Mouse (Mus musculus) embryonic stem cell, embryonic (primary cell): Measurements from ENCODE around the gene Poldip3.

Experiments used
- CTCF ChIA-PET, 4 experiments: fragments of 300-600 bp in 2 of 4; fragments of 350-600 bp in 2 of 4; sonication (Branson Sonifier 250); formaldehyde crosslinking; loops; one replicate each; lab custom pipeline; 2022; ENCODE audit warnings: inconsistent platforms in 2 of 4; lab: Charles Lee
- POLR2A ChIA-PET, 4 experiments: fragments of 300-600 bp in 2 of 4; fragments of 350-600 bp in 2 of 4; sonication (Branson Sonifier 250); formaldehyde crosslinking; loops; one replicate each; lab custom pipeline; 2022; ENCODE audit warnings: antibody characterized with exemption in 4 of 4, inconsistent platforms in 1 of 4; lab: Charles Lee

The Poldip3 gene

GRCm38 (mm10) chr15:83155672-83156419 is 6.7 kb upstream of the Poldip3 start:
- ChIA-PET POLR2A (interaction anchor here in 3 of 4 experiments (0.6 to 30.6 kb wide), 28 partner anchors 5 to 1792 kb away, joined by 3 to 611 read pairs (median 5); partner anchors contain the start of genes Cyb5r3 (in 2 of the 3), Poldip3 (in 2 of the 3) and Csdc2 (in 1 of the 3)), CTCF (interaction anchor here in 2 of 4 experiments (0.6 to 0.7 kb wide), 3 partner anchors 16 to 1038 kb away, joined by 3 to 4 read pairs (median 3); no protein-coding TSS in a partner anchor)

GRCm38 (mm10) chr15:83154309-83154708 is 5.1 kb upstream of the Poldip3 start:
- CTCF ChIA-PET: no interaction called here
- POLR2A ChIA-PET: interaction anchor here in 2 of 4 experiments (7.2 to 7.5 kb wide), 2 partner anchors 16 to 19 kb away, joined by 578 to 611 read pairs; partner anchors contain the start of gene Cyb5r3 (in 2 of the 2)

GRCm38 (mm10) chr15:83150694-83151093 is 1.5 kb upstream of the Poldip3 start:
- ChIA-PET POLR2A (interaction anchor here (0.6 to 7.5 kb wide), 78 partner anchors 8 to 1039 kb away, joined by 3 to 611 read pairs (median 14); partner anchors contain the start of genes Cyb5r3 (in 3 of the 4), Rrp7a (in 3 of the 4), A4galt (in 2 of the 4) and Serhl (in 1 of the 4)), CTCF (no interaction called here)

GRCm38 (mm10) chr15:83150073-83150442 is 874 bp upstream of the Poldip3 start:
- ChIA-PET CTCF (interaction anchor here in 2 of 4 experiments (0.7 to 2.1 kb wide), 7 partner anchors 8 to 182 kb away, joined by 3 to 9 read pairs (median 4); partner anchors contain the start of gene Cyb5r3 (in 1 of the 2)), POLR2A (interaction anchor here (0.6 to 7.5 kb wide), 332 partner anchors 8 to 1339 kb away, joined by 3 to 611 read pairs (median 6); partner anchors contain the start of genes A4galt (in 4 of the 4), Cyb5r3 (in 4 of the 4), Rrp7a (in 4 of the 4) and Ndufa6 (in 3 of the 4))

GRCm38 (mm10) chr15:83148801-83149195 is 386 bp downstream of the Poldip3 start:
- CTCF ChIA-PET: interaction anchor here in 3 of 4 experiments (0.5 to 2.1 kb wide), 10 partner anchors 9 to 238 kb away, joined by 3 to 9 read pairs (median 3); no protein-coding TSS in a partner anchor
- POLR2A ChIA-PET: interaction anchor here (0.6 to 7.5 kb wide), 348 partner anchors 9 to 1840 kb away, joined by 3 to 611 read pairs (median 6); partner anchors contain the start of genes A4galt (in 4 of the 4), Cyb5r3 (in 4 of the 4), Rrp7a (in 4 of the 4) and Naga (in 3 of the 4)

GRCm38 (mm10) chr15:83148395-83148794 is 789 bp downstream of the Poldip3 start:
- CTCF ChIA-PET: interaction anchor here in 3 of 4 experiments (1.0 to 2.1 kb wide), 4 partner anchors 9 to 54 kb away, joined by 3 to 9 read pairs (median 3); no protein-coding TSS in a partner anchor
- POLR2A ChIA-PET: interaction anchor here (0.6 to 7.5 kb wide), 202 partner anchors 9 to 1337 kb away, joined by 3 to 611 read pairs (median 10); partner anchors contain the start of genes A4galt (in 4 of the 4), Cyb5r3 (in 4 of the 4), Naga (in 3 of the 4) and Pacsin2 (in 3 of the 4)

- CTCF ChIA-PET: interaction anchor here (0.6 to 1.3 kb wide), 6 partner anchors 12 to 897 kb away, joined by 3 to 10 read pairs (median 3); no protein-coding TSS in a partner anchor
- POLR2A ChIA-PET: interaction anchor here in 3 of 4 experiments (0.8 to 9.3 kb wide), 31 partner anchors 9 to 187 kb away, joined by 3 to 130 read pairs (median 4); partner anchors contain the start of gene Cyb5r3 (in 1 of the 3)
Observed at GRCm38 (mm10) chr15:83145541-83145940, 3.6 kb downstream of the Poldip3 start.

GRCm38 (mm10) chr15:83142861-83143260 is 6.3 kb downstream of the Poldip3 start:
- CTCF ChIA-PET: interaction anchor here in 2 of 4 experiments (0.6 to 1.4 kb wide), 3 partner anchors 25 to 298 kb away, joined by 3 to 8 read pairs (median 4); no protein-coding TSS in a partner anchor
- POLR2A ChIA-PET: interaction anchor here in 3 of 4 experiments (0.6 to 9.3 kb wide), 29 partner anchors 9 to 244 kb away, joined by 3 to 130 read pairs (median 4); partner anchors contain the start of genes A4galt (in 1 of the 3) and Serhl (in 1 of the 3)

GRCm38 (mm10) chr15:83135654-83136053 is 13.5 kb downstream of the Poldip3 start:
- ChIA-PET POLR2A (interaction anchor here (1.2 to 19.2 kb wide), 13 partner anchors 7 to 174 kb away, joined by 3 to 465 read pairs (median 10); partner anchors contain the start of genes Poldip3 (in 4 of the 4) and Cyb5r3 (in 1 of the 4)), CTCF (interaction anchor here in 1 of 4 experiments (1.4 kb wide), 1 partner anchor 884 kb away, joined by 3 read pairs; no protein-coding TSS in a partner anchor)

GRCm38 (mm10) chr15:83134671-83135070 is 14.5 kb downstream of the Poldip3 start:
- ChIA-PET POLR2A (interaction anchor here (0.5 to 19.2 kb wide), 17 partner anchors 7 to 836 kb away, joined by 3 to 465 read pairs (median 10); partner anchors contain the start of genes Poldip3 (in 4 of the 4) and Rrp7a (in 1 of the 4)), CTCF (interaction anchor here (0.5 to 1.5 kb wide), 4 partner anchors 8 to 883 kb away, joined by 3 to 12 read pairs (median 4); no protein-coding TSS in a partner anchor)

- POLR2A ChIA-PET: interaction anchor here in 3 of 4 experiments (0.5 to 19.2 kb wide), 12 partner anchors 8 to 832 kb away, joined by 3 to 465 read pairs (median 14); partner anchors contain the start of gene Poldip3 (in 3 of the 3)
- CTCF ChIA-PET: interaction anchor here in 1 of 4 experiments (0.6 kb wide), 2 partner anchors 173 to 427 kb away, joined by 3 to 12 read pairs; no protein-coding TSS in a partner anchor
Observed at GRCm38 (mm10) chr15:83129530-83130231, 19.5 kb downstream of the Poldip3 start.

GRCm38 (mm10) chr15:83127037-83127436 is 22.1 kb downstream of the Poldip3 start:
- CTCF ChIA-PET: interaction anchor here in 2 of 4 experiments (0.8 to 1.1 kb wide), 3 partner anchors 8 to 392 kb away, joined by 3 read pairs; no protein-coding TSS in a partner anchor
- POLR2A ChIA-PET: interaction anchor here (0.6 to 19.2 kb wide), 20 partner anchors 9 to 124 kb away, joined by 3 to 465 read pairs (median 6); partner anchors contain the start of genes Poldip3 (in 4 of the 4) and A4galt (in 1 of the 4)

- ChIA-PET POLR2A (interaction anchor here (0.6 to 19.2 kb wide), 20 partner anchors 8 to 124 kb away, joined by 3 to 465 read pairs (median 6); partner anchors contain the start of genes Poldip3 (in 4 of the 4), A4galt (in 1 of the 4) and Cyb5r3 (in 1 of the 4)), CTCF (interaction anchor here in 2 of 4 experiments (0.5 to 1.1 kb wide), 3 partner anchors 8 to 393 kb away, joined by 3 to 4 read pairs (median 3); no protein-coding TSS in a partner anchor)
Observed at GRCm38 (mm10) chr15:83126582-83126981, 22.6 kb downstream of the Poldip3 start.

GRCm38 (mm10) chr15:83124625-83125024 is 24.6 kb downstream of the Poldip3 start:
- ChIA-PET POLR2A (interaction anchor here (0.7 to 19.2 kb wide), 15 partner anchors 9 to 1665 kb away, joined by 3 to 465 read pairs (median 7); partner anchors contain the start of gene Poldip3 (in 3 of the 4)), CTCF (interaction anchor here in 2 of 4 experiments (0.8 to 1.0 kb wide), 2 partner anchors 12 to 39 kb away, joined by 4 to 7 read pairs; no protein-coding TSS in a partner anchor)

- CTCF ChIA-PET: interaction anchor here in 2 of 4 experiments (0.6 to 1.3 kb wide), 5 partner anchors 10 to 635 kb away, joined by 3 to 7 read pairs (median 3); no protein-coding TSS in a partner anchor
- POLR2A ChIA-PET: interaction anchor here (0.6 to 16.0 kb wide), 20 partner anchors 10 to 920 kb away, joined by 3 to 172 read pairs (median 4); partner anchors contain the start of gene Poldip3 (in 4 of the 4)
Observed at GRCm38 (mm10) chr15:83122566-83123145, 26.5 kb downstream of the Poldip3 start, which contains the start of gene Rrp7a. Gene Rrp7a, minus strand, starts transcription at chr15:83122801.
